Mouse (Mus musculus): ENCODE data around the gene Hist3h2a.

Hist3h2a gene

GRCm38 (mm10) chr11:58991911-58992310 is 37.4 kb downstream of the Hist3h2a start:
- no peak for DNase-seq (ENCODE audit: low spot score)

- DNase-seq (ENCODE audit: low spot score): no peak
Measured at GRCm38 (mm10) chr11:58993091-58993670, 38.7 kb downstream of the Hist3h2a start.

- peak; percentile 83 for DNase-seq (ENCODE audit: low spot score)
Measured at GRCm38 (mm10) chr11:58994337-58994826, 39.9 kb downstream of the Hist3h2a start.

GRCm38 (mm10) chr11:58995061-58995806 is 40.7 kb downstream of the Hist3h2a start:
- no peak for DNase-seq (ENCODE audit: low spot score)

GRCm38 (mm10) chr11:58995807-58996370 is 41.4 kb downstream of the Hist3h2a start:
- DNase-seq (ENCODE audit: low spot score): no peak

GRCm38 (mm10) chr11:58997541-58997940 is 43.1 kb downstream of the Hist3h2a start:
- DNase-seq (ENCODE audit: low spot score): no peak

- DNase-seq (ENCODE audit: low spot score): no peak
Measured at GRCm38 (mm10) chr11:58999158-58999557, 44.7 kb downstream of the Hist3h2a start.

- DNase-seq (ENCODE audit: low spot score): no peak
Measured at GRCm38 (mm10) chr11:58999830-59000229, 45.3 kb downstream of the Hist3h2a start.

GRCm38 (mm10) chr11:59000635-59001034 is 46.1 kb downstream of the Hist3h2a start:
- no peak for DNase-seq (ENCODE audit: low spot score)

GRCm38 (mm10) chr11:59002327-59003079 is 48.0 kb downstream of the Hist3h2a start:
- no peak for DNase-seq (ENCODE audit: low spot score)
